Mouse (Mus musculus) heart, adult 11 months (tissue): ENCODE measurements around the gene Arpc1a.

ENCODE experiments used
- DNase-seq: peaks from one replicate; pipeline ENCODE4 v3.0.0; 2022

Arpc1a gene

DNA sequence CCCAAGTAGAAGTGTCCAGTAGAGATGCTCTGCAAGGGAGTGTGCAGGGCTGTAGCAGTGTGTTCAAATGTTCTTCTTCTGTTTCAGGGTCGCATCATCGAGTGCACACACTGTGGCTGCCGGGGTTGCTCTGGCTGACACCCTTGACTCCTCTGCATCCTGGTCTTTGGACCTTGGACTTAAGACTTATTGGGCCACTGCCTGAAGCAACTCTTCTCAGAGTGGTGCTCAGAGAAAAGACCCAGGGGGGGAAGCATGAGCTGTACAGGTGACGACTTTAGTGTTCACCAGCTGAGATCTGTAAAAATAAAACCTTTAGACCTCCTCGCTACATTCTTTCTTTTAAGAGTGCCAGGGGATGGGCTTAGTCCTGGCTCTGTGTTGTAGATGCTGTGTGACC is 64.1 kb downstream of the Arpc1a start:
- no peak for DNase-seq

GRCm38 (mm10) chr5:145149294-145149693 is 65.7 kb downstream of the Arpc1a start:
- DNase-seq, result no peak

DNA sequence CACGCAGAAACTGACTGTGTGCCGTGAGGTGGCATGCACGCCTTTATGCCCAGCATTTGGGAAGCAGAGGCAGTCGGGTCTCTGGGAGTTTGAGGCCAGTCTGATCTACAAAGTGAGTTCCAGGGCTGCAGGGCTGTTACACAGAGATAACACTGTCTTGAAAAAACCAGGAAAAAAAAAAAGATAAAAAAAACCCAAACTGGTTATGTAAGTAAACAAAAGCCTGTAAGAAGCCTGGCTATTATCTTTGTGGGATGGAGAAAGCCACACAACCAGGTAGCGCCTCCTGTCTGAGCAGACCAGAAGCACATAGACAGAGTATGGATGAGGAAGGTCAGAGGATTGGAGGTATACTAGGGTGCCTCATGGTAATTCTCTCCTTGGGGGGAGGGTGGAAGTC is 69.1 kb downstream of the Arpc1a start:
- no peak for DNase-seq
